Comparison of ENCODE assay signal across 23 mouse cellular contexts in the genomic region with DNA sequence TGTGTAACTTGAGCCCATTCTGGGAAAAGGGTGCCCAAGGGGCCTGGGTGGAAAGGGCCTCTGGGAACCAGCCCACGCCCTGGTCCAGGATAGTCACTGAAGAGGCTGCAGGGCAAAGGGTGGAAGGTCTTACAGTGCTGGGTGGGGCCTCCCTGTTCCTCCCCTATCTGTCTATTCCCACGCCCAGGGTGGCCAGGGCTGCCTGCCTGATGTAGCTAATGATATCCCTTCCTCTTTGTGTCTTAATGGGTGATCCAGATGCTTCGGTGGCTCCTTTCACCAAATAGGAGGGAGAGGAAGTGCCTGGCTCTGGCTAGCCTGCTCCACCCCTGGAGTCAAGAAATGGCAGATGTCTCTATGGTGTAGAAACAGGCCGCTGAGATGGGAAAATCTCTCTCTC. TPM values are rescaled to one million over a fixed set of nuclear protein-coding genes. Genes with fewer than 3 reads are reported as not detected.
DNase-seq lines count a peak whose midpoint lies in the region; ATAC-seq and TF ChIP-seq lines count a peak whose summit lies in the region.
"Had no signal": no experiment of that assay in that cellular context is flagged by ENCODE, and none has a peak within 500 bp of the region (broad histone marks: within the 10 kb centered on the region; RNA-seq: fewer than 3 reads in every experiment).

No protein-coding gene starts in this region.

- peaks cover 14% of the 10 kb centered on the region for H3K4me1 ChIP-seq in heart, embryonic 12.5 days (replicated peaks)
- H3K4me1 ChIP-seq in liver, embryonic 15.5 days (replicated peaks), result peaks cover 56% of the 10 kb centered on the region

- H3K36me3 ChIP-seq in heart, embryonic 12.5 days, result 0 out of 2 replicates have a peak, but pooled peaks cover 9% of the 10 kb centered on the region
- H3K36me3 ChIP-seq in liver, embryonic 15.5 days (replicated peaks), result peaks cover 7% of the 10 kb centered on the region

- no peak for ATAC-seq in heart, embryonic 12.5 days (ENCODE audit: insufficient number of reproducible peaks, low FRiP score)
- ATAC-seq in erythroblast, adult 5-6 weeks (replicated peaks; ENCODE audit: low FRiP score, poor library complexity, severe bottlenecking), result peak; percentile 25
- peak; percentile 6; the same call in 1 of the 2 replicates for ATAC-seq in liver, embryonic 15.5 days (ENCODE audit: insufficient read depth)
- no peak for ATAC-seq in activated CD4-positive, CD25-positive, alpha-beta regulatory T cell, adult 4 months

- WGBS in heart, embryonic 12.5 days, result 74% methylated on average over 4 of the region's 4 CpGs
- whole genome bisulfite sequencing in liver, embryonic 15.5 days (ENCODE audit: insufficient replicate concordance), result 37% methylated on average over 4 of the region's 4 CpGs

- no peak for TF ChIP-seq CTCF in layer of hippocampus, adult 2 months (conservative IDR thresholded peaks at IDR 0.05)

- H3K4me2 ChIP-seq in heart, embryonic 12.5 days, result no peak overlapping the region
- H3K4me2 ChIP-seq in liver, embryonic 15.5 days, result peak overlapping the region; percentile 64
- H3K4me2 ChIP-seq: forebrain, embryonic 12.5 days; hindbrain, embryonic 12.5 days; kidney, embryonic 15.5 days; midbrain, embryonic 12.5 days had no signal

- H3K27ac ChIP-seq in heart, embryonic 12.5 days (ENCODE audit: poor library complexity, severe bottlenecking), result no peak overlapping the region
- peak overlapping the region; percentile 84 for H3K27ac ChIP-seq in liver, embryonic 15.5 days (replicated peaks)
- no peak overlapping the region for H3K27ac ChIP-seq in layer of hippocampus, adult 2 months
- H3K27ac ChIP-seq: forebrain, embryonic 12.5 days; hindbrain, embryonic 12.5 days; kidney, embryonic 15.5 days; midbrain, embryonic 12.5 days had no signal

- H3K9ac ChIP-seq in heart, embryonic 12.5 days, result no peak overlapping the region
- peak overlapping the region; percentile 47; the same call in 1 of the 2 replicates for H3K9ac ChIP-seq in liver, embryonic 15.5 days
- H3K9ac ChIP-seq: forebrain, embryonic 12.5 days; hindbrain, embryonic 12.5 days; kidney, embryonic 15.5 days had no signal

- no peaks in the 10 kb centered on the region for H3K27me3 ChIP-seq in heart, embryonic 12.5 days (replicated peaks)
- 0 out of 2 replicates have a peak, but pooled peaks cover 5% of the 10 kb centered on the region for H3K27me3 ChIP-seq in liver, embryonic 15.5 days
- H3K27me3 ChIP-seq: forebrain, embryonic 12.5 days; hindbrain, embryonic 12.5 days; kidney, embryonic 15.5 days; midbrain, embryonic 12.5 days had no signal

- no peak overlapping the region for H3K4me3 ChIP-seq in heart, embryonic 12.5 days
- peak overlapping the region; percentile 25 for H3K4me3 ChIP-seq in liver, embryonic 15.5 days (replicated peaks)
- no peak overlapping the region for H3K4me3 ChIP-seq in layer of hippocampus, adult 2 months
- H3K4me3 ChIP-seq: forebrain, embryonic 12.5 days; hindbrain, embryonic 12.5 days; kidney, embryonic 15.5 days; midbrain, embryonic 12.5 days; myocyte had no signal

- H3K9me3 ChIP-seq in heart, embryonic 12.5 days (replicated peaks), result no peaks in the 10 kb centered on the region
- no peaks in the 10 kb centered on the region for H3K9me3 ChIP-seq in liver, embryonic 15.5 days (replicated peaks)
- H3K9me3 ChIP-seq: forebrain, embryonic 12.5 days; hindbrain, embryonic 12.5 days; kidney, embryonic 15.5 days; midbrain, embryonic 12.5 days had no signal

- peak; percentile 97 for DNase-seq in heart, adult 11 months
- DNase-seq in MEL-GATA-1-ER (ENCODE audit: extremely low read depth, low read depth), result peak; percentile 35
- no peak for DNase-seq in layer of hippocampus, adult 2 months (ENCODE audit: low spot score in 2 of 2)
- no peak for DNase-seq in cerebellum, adult 9-11 months
- DNase-seq: adrenal gland, postnatal 14 days; cerebellum, postnatal 25 days; lung, postnatal 14 days; right cerebral cortex, postnatal 25 days; thymus, postnatal 4 days had no signal

RNA-seq across cellular contexts. Expression of a gene that starts 3.2 kb away (rescaled TPM):
- polyA plus RNA-seq in heart, embryonic 12.5 days (2016; fragmentation: Nextera tagmentation; extraction: Ambion mirVana), result 37.0 and 38.4 TPM in 2 replicates
- total RNA-seq in erythroblast, adult 5-6 weeks (2015; ENCODE audit: low replicate concordance), result 6.5 and 7.7 TPM in 2 replicates
- total RNA-seq in erythroblast, adult 5-6 weeks (2017; ENCODE audit: low replicate concordance), result 2.1 and 5.6 TPM in 2 replicates
- 15.3 and 16.0 TPM in 2 replicates for polyA plus RNA-seq in liver, embryonic 15.5 days (2015; fragmentation: Nextera tagmentation; extraction: Ambion mirVana)
- 10 to 100 TPM; 37.4 to 38.7 TPM for total RNA-seq in layer of hippocampus, adult 2 months (2021)
- polyA plus RNA-seq in activated CD4-positive, CD25-positive, alpha-beta regulatory T cell, adult 4 months (2017; shearing (Covaris generic)), result 10 to 100 TPM; 16.6 to 16.9 TPM

RNA-seq across cellular contexts. Expression of a gene that starts 12.6 kb away (rescaled TPM):
- polyA plus RNA-seq in heart, embryonic 12.5 days (2016; fragmentation: Nextera tagmentation; extraction: Ambion mirVana), result 0.97 and 1.1 TPM in 2 replicates
- 0.19 TPM in 1 of 2 replicates, not detected in the other for total RNA-seq in erythroblast, adult 5-6 weeks (2015; ENCODE audit: low replicate concordance)
- not detected in 2 replicates for total RNA-seq in erythroblast, adult 5-6 weeks (2017; ENCODE audit: low replicate concordance)
- polyA plus RNA-seq in liver, embryonic 15.5 days (2015; fragmentation: Nextera tagmentation; extraction: Ambion mirVana), result 0.50 TPM in 2 replicates
- 1 to 10 TPM; 1.6 to 2.5 TPM for total RNA-seq in layer of hippocampus, adult 2 months (2021)
- polyA plus RNA-seq in activated CD4-positive, CD25-positive, alpha-beta regulatory T cell, adult 4 months (2017; shearing (Covaris generic)), result under 1 TPM in 1 of 2 experiments, not detected in 1; 0.30 TPM

RNA-seq across cellular contexts. Expression of a gene that starts 46.7 kb away (rescaled TPM):
- 93.7 and 99.0 TPM in 2 replicates for polyA plus RNA-seq in heart, embryonic 12.5 days (2016; fragmentation: Nextera tagmentation; extraction: Ambion mirVana)
- 34.6 and 35.9 TPM in 2 replicates for total RNA-seq in erythroblast, adult 5-6 weeks (2015; ENCODE audit: low replicate concordance)
- total RNA-seq in erythroblast, adult 5-6 weeks (2017; ENCODE audit: low replicate concordance), result 32.5 and 56.6 TPM in 2 replicates
- polyA plus RNA-seq in liver, embryonic 15.5 days (2015; fragmentation: Nextera tagmentation; extraction: Ambion mirVana), result 41.2 and 42.4 TPM in 2 replicates
- 10 to 100 TPM; 15.7 to 17.1 TPM for total RNA-seq in layer of hippocampus, adult 2 months (2021)
- polyA plus RNA-seq in activated CD4-positive, CD25-positive, alpha-beta regulatory T cell, adult 4 months (2017; shearing (Covaris generic)), result 100 to 1,000 TPM in 1 of 2 experiments, 10 to 100 TPM in 1; 96.0 to 113 TPM

RNA-seq across cellular contexts. Expression of a gene that starts 48.7 kb away (rescaled TPM):
- polyA plus RNA-seq in heart, embryonic 12.5 days (2016; fragmentation: Nextera tagmentation; extraction: Ambion mirVana), result 17.7 and 18.2 TPM in 2 replicates
- 1.5 and 2.1 TPM in 2 replicates for total RNA-seq in erythroblast, adult 5-6 weeks (2015; ENCODE audit: low replicate concordance)
- total RNA-seq in erythroblast, adult 5-6 weeks (2017; ENCODE audit: low replicate concordance), result 2.8 and 3.7 TPM in 2 replicates
- polyA plus RNA-seq in liver, embryonic 15.5 days (2015; fragmentation: Nextera tagmentation; extraction: Ambion mirVana), result 3.9 and 4.2 TPM in 2 replicates
- total RNA-seq in layer of hippocampus, adult 2 months (2021), result 100 to 1,000 TPM; 159 to 162 TPM
- polyA plus RNA-seq in activated CD4-positive, CD25-positive, alpha-beta regulatory T cell, adult 4 months (2017; shearing (Covaris generic)), result 10 to 100 TPM in 1 of 2 experiments, 1 to 10 TPM in 1; 5.2 to 16.9 TPM

RNA-seq across cellular contexts. Expression of a gene that starts 54.9 kb away (rescaled TPM):
- polyA plus RNA-seq in heart, embryonic 12.5 days (2016; fragmentation: Nextera tagmentation; extraction: Ambion mirVana), result not detected in 2 replicates
- total RNA-seq in erythroblast, adult 5-6 weeks (2015; ENCODE audit: low replicate concordance), result not detected in 2 replicates
- total RNA-seq in erythroblast, adult 5-6 weeks (2017; ENCODE audit: low replicate concordance), result not detected in 2 replicates
- polyA plus RNA-seq in liver, embryonic 15.5 days (2015; fragmentation: Nextera tagmentation; extraction: Ambion mirVana), result 0.05 TPM in 1 of 2 replicates, not detected in the other
- total RNA-seq in layer of hippocampus, adult 2 months (2021), result not detected
- 1 to 10 TPM; 1.1 to 1.2 TPM for polyA plus RNA-seq in activated CD4-positive, CD25-positive, alpha-beta regulatory T cell, adult 4 months (2017; shearing (Covaris generic))
- total RNA-seq: heart, adult 18-20 months; layer of hippocampus, adult 18-20 months; left cerebral cortex, adult 18-20 months had no signal
- polyA plus RNA-seq: embryonic facial prominence, embryonic 11.5 days; limb, embryonic 14.5 days had no signal

Comparison
In these comparisons a context has a peak if more than half of its experiments do, and no peak if none do; other contexts are left out.
1. DNase-seq: peak in heart, adult 11 months (single experiment) and MEL-GATA-1-ER (single experiment); none in layer of hippocampus, adult 2 months (0 of 2) and cerebellum, adult 9-11 months (single experiment).
2. ATAC-seq: peak in erythroblast, adult 5-6 weeks (single experiment) and liver, embryonic 15.5 days (single experiment); none in heart, embryonic 12.5 days (single experiment) and activated CD4-positive, CD25-positive, alpha-beta regulatory T cell, adult 4 months (single experiment).